15 mouse cellular contexts compared by ENCODE assay signal in genomic region chr3:41365145-41365830, GRCm38 (mm10).
DNase-seq lines count a peak whose midpoint lies in the region; ATAC-seq and TF ChIP-seq lines count a peak whose summit lies in the region.
"Had no signal": no experiment of that assay in that cellular context is flagged by ENCODE, and none has a peak within 500 bp of the region (broad histone marks: within the 10 kb centered on the region; RNA-seq: fewer than 3 reads in every experiment).

No protein-coding gene starts in this region.

- no peaks in the 10 kb centered on the region for H3K4me1 ChIP-seq in forebrain, embryonic 15.5 days
- no peaks in the 10 kb centered on the region for H3K4me1 ChIP-seq in forebrain, embryonic 14.5 days (ENCODE audit: control insufficient read depth, insufficient read depth, low read length)
- H3K4me1 ChIP-seq in heart, embryonic 16.5 days (ENCODE audit: control insufficient read depth, insufficient read depth, low read length) = peaks cover 46% of the 10 kb centered on the region
- peaks cover 7% of the 10 kb centered on the region; the same call in 1 of the 2 replicates for H3K4me1 ChIP-seq in bone marrow, adult 2 months (ENCODE audit: control insufficient read depth, insufficient read depth, low read length)
- 0 out of 2 replicates have a peak, but pooled peaks cover 1% of the 10 kb centered on the region for H3K4me1 ChIP-seq in intestine, embryonic 15.5 days (replicated peaks)
- H3K4me1 ChIP-seq: forebrain, embryonic 12.5 days had no signal

- 67% methylated on average over 8 of the region's 8 CpGs for WGBS in forebrain, embryonic 15.5 days
- 77% methylated on average over 8 of the region's 8 CpGs for WGBS in forebrain, embryonic 14.5 days
- 64% methylated on average over 8 of the region's 8 CpGs for WGBS in heart, embryonic 16.5 days
- WGBS in bone marrow, adult 2 months = 29% methylated on average over 8 of the region's 8 CpGs
- WGBS in intestine, embryonic 15.5 days = 66% methylated on average over 8 of the region's 8 CpGs

- ATAC-seq in forebrain, embryonic 15.5 days (replicated peaks) = 0 out of 2 replicates have a peak, but pooled peaks have one; percentile 29
- ATAC-seq in forebrain, embryonic 14.5 days = no peak
- no peak for ATAC-seq in heart, embryonic 16.5 days (replicated peaks; ENCODE audit: extremely low read depth, insufficient read depth, low FRiP score)
- ATAC-seq in megakaryocyte-erythroid progenitor cell, adult 5-6 weeks (replicated peaks; ENCODE audit: low FRiP score, low TSS enrichment, poor library complexity, severe bottlenecking) = peak; percentile 83
- ATAC-seq in intestine, embryonic 15.5 days = no peak

- DNase-seq in forebrain, embryonic 14.5 days (ENCODE audit: low spot score) = no peak
- DNase-seq in heart, adult 8-10 months (ENCODE audit: low spot score) = no peak
- no peak for DNase-seq in cerebellum, adult 18-20 months
- DNase-seq: cerebellum, postnatal 25 days; gastrocnemius, postnatal 14 days; right cerebral cortex, postnatal 25 days had no signal

- no peak overlapping the region for H3K27ac ChIP-seq in forebrain, embryonic 15.5 days (replicated peaks)
- no peak overlapping the region for H3K27ac ChIP-seq in forebrain, embryonic 14.5 days (ENCODE audit: low read depth, low read length)
- H3K27ac ChIP-seq in heart, embryonic 16.5 days (ENCODE audit: low read length) = peak overlapping the region; percentile 93
- H3K27ac ChIP-seq in bone marrow, adult 2 months (ENCODE audit: control insufficient read depth, insufficient read depth, low read depth, low read length, poor library complexity) = peak overlapping the region; percentile 80
- no peak overlapping the region for H3K27ac ChIP-seq in intestine, embryonic 15.5 days
- H3K27ac ChIP-seq: embryonic facial prominence, embryonic 12.5 days; forebrain, embryonic 12.5 days; left cerebral cortex, adult 2 months had no signal

- TF ChIP-seq POLR2A in bone marrow, adult 2 months (IDR thresholded peaks at IDR 0.05; ENCODE audit: borderline replicate concordance, control insufficient read depth, low read depth, low read length) = no peak

- no peak for TF ChIP-seq CTCF in bone marrow, adult 2 months (IDR thresholded peaks at IDR 0.05; ENCODE audit: control insufficient read depth, insufficient read depth, low read length)

- H3K36me3 ChIP-seq in forebrain, embryonic 15.5 days = no peaks in the 10 kb centered on the region
- H3K36me3 ChIP-seq in forebrain, embryonic 14.5 days (ENCODE audit: control insufficient read depth, insufficient read depth, low read length) = no peaks in the 10 kb centered on the region
- H3K36me3 ChIP-seq in heart, embryonic 16.5 days (ENCODE audit: control insufficient read depth, insufficient read depth) = no peaks in the 10 kb centered on the region
- H3K36me3 ChIP-seq in intestine, embryonic 15.5 days = no peaks in the 10 kb centered on the region
- H3K36me3 ChIP-seq: embryonic facial prominence, embryonic 12.5 days; forebrain, embryonic 12.5 days had no signal

- no peak overlapping the region for H3K4me3 ChIP-seq in forebrain, embryonic 15.5 days
- H3K4me3 ChIP-seq in forebrain, embryonic 14.5 days (ENCODE audit: low read depth, low read length) = no peak overlapping the region
- no peak overlapping the region for H3K4me3 ChIP-seq in heart, embryonic 16.5 days (ENCODE audit: low read length)
- no peak overlapping the region for H3K4me3 ChIP-seq in bone marrow, adult 2 months (replicated peaks; ENCODE audit: control insufficient read depth, low read depth, low read length)
- H3K4me3 ChIP-seq in intestine, embryonic 15.5 days (replicated peaks) = no peak overlapping the region
- H3K4me3 ChIP-seq: embryonic facial prominence, embryonic 12.5 days; forebrain, embryonic 12.5 days; left cerebral cortex, adult 2 months had no signal

- no peaks in the 10 kb centered on the region for H3K9me3 ChIP-seq in forebrain, embryonic 15.5 days
- H3K9me3 ChIP-seq in forebrain, embryonic 14.5 days (replicated peaks; ENCODE audit: control insufficient read depth, low read length) = no peaks in the 10 kb centered on the region
- no peaks in the 10 kb centered on the region for H3K9me3 ChIP-seq in heart, embryonic 16.5 days (replicated peaks; ENCODE audit: control insufficient read depth, low read length)
- H3K9me3 ChIP-seq in intestine, embryonic 15.5 days = no peaks in the 10 kb centered on the region
- H3K9me3 ChIP-seq: embryonic facial prominence, embryonic 12.5 days; forebrain, embryonic 12.5 days had no signal

- no peak overlapping the region for H3K9ac ChIP-seq in forebrain, embryonic 15.5 days (replicated peaks)
- H3K9ac ChIP-seq in forebrain, embryonic 14.5 days (ENCODE audit: low read length) = no peak overlapping the region
- H3K9ac ChIP-seq in heart, embryonic 16.5 days (ENCODE audit: low read length) = no peak overlapping the region
- H3K9ac ChIP-seq in intestine, embryonic 15.5 days = no peak overlapping the region
- H3K9ac ChIP-seq: embryonic facial prominence, embryonic 12.5 days; forebrain, embryonic 12.5 days had no signal

- H3K27me3 ChIP-seq in forebrain, embryonic 15.5 days = no peaks in the 10 kb centered on the region
- no peaks in the 10 kb centered on the region for H3K27me3 ChIP-seq in forebrain, embryonic 14.5 days (replicated peaks; ENCODE audit: control insufficient read depth, insufficient read depth, low read length)
- H3K27me3 ChIP-seq in heart, embryonic 16.5 days (ENCODE audit: control insufficient read depth, insufficient read depth, low read length) = no peaks in the 10 kb centered on the region
- no peaks in the 10 kb centered on the region for H3K27me3 ChIP-seq in intestine, embryonic 15.5 days (replicated peaks)
- H3K27me3 ChIP-seq: embryonic facial prominence, embryonic 12.5 days; forebrain, embryonic 12.5 days had no signal

- H3K4me2 ChIP-seq in forebrain, embryonic 15.5 days (replicated peaks) = no peak overlapping the region
- H3K4me2 ChIP-seq in forebrain, embryonic 14.5 days (ENCODE audit: low read length) = no peak overlapping the region
- H3K4me2 ChIP-seq in heart, embryonic 16.5 days (ENCODE audit: low read depth, low read length) = no peak overlapping the region
- no peak overlapping the region for H3K4me2 ChIP-seq in intestine, embryonic 15.5 days (replicated peaks)
- H3K4me2 ChIP-seq: embryonic facial prominence, embryonic 12.5 days; forebrain, embryonic 12.5 days; midbrain, embryonic 11.5 days had no signal

Comparison
In these comparisons a context has a peak if more than half of its experiments do, and no peak if none do; other contexts are left out.
1. ATAC-seq: peak in forebrain, embryonic 15.5 days (single experiment) and megakaryocyte-erythroid progenitor cell, adult 5-6 weeks (single experiment); none in forebrain, embryonic 14.5 days (single experiment), heart, embryonic 16.5 days (single experiment) and intestine, embryonic 15.5 days (single experiment).
2. H3K27ac ChIP-seq: peak in heart, embryonic 16.5 days (single experiment) and bone marrow, adult 2 months (single experiment); none in forebrain, embryonic 15.5 days (single experiment), forebrain, embryonic 14.5 days (single experiment) and intestine, embryonic 15.5 days (single experiment).